Comparison of ENCODE assay signal across 13 mouse cellular contexts in the genomic region with DNA sequence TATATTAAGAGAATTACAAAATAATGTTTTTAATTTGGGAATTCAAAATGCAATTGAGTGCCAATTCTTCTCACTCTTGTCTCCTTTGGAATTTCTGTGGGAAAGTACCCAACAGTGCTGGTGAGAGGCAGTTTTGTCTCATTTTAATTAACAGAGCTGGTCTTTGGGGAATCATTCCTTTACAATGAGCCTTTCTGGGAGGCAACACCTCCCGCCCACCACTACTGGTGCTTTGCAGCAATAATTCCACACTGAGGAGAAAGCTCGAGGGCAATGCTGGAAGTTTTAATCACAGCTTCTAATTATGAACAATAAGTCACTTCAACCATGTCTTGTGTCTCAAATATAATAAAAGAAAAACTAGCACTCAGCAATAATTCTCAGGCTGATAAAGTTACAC.
"Had no signal": no experiment of that assay in that cellular context is flagged by ENCODE, and none has a peak within 500 bp of the region (broad histone marks: within the 10 kb centered on the region; RNA-seq: fewer than 3 reads in every experiment).

No protein-coding gene starts in this region.

- H3K9ac ChIP-seq: intestine, embryonic 15.5 days; liver, embryonic 15.5 days had no signal

- ATAC-seq: intestine, embryonic 15.5 days; lung, postnatal 0 days; midbrain, embryonic 16.5 days had no signal

- DNase-seq: kidney, adult 18-20 months; kidney, postnatal 10 days; kidney, postnatal 4 days; lung, adult 2 months; lung, postnatal 36 days; thymus, postnatal 4 days had no signal

- H3K27ac ChIP-seq: intestine, embryonic 15.5 days; layer of hippocampus, adult 2 months; limb, embryonic 10.5 days; liver, embryonic 15.5 days had no signal

- H3K4me3 ChIP-seq: intestine, embryonic 15.5 days; layer of hippocampus, adult 2 months; limb, embryonic 10.5 days; liver, embryonic 15.5 days had no signal

- H3K4me2 ChIP-seq: intestine, embryonic 15.5 days; liver, embryonic 11.5 days; liver, embryonic 15.5 days had no signal

- H3K4me1 ChIP-seq: intestine, embryonic 15.5 days; limb, embryonic 10.5 days; liver, embryonic 15.5 days had no signal

- H3K27me3 ChIP-seq: intestine, embryonic 15.5 days; liver, embryonic 15.5 days had no signal

- H3K36me3 ChIP-seq: intestine, embryonic 15.5 days; limb, embryonic 10.5 days; liver, embryonic 15.5 days had no signal

- H3K9me3 ChIP-seq: intestine, embryonic 15.5 days; limb, embryonic 10.5 days; liver, embryonic 15.5 days had no signal
